In the genomic region with DNA sequence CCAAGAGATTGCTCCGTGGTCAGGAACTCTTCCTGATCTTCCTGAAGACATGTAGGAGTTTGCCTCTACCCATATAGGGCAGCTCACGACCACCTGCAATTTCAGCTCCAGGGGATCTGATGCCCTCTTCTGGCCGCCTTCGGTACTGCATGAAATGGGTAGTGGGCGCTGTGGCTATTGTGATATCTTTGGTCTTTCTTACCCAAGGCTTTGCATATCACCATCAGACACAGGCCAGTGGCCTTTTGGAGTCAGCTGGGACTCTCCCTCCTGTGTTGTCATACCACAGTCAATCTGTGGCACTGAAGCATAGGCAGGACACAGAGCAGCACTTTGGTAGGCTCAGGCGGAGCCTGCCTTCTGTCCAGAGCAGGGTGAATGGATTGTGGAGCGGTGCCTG, we compare ENCODE assay signal across 11 mouse cellular contexts. TPM values are rescaled to one million over a fixed set of nuclear protein-coding genes. Genes with fewer than 3 reads are reported as not detected.
DNase-seq lines count a peak whose midpoint lies in the region; ATAC-seq and TF ChIP-seq lines count a peak whose summit lies in the region.
"Had no signal": no experiment of that assay in that cellular context is flagged by ENCODE, and none has a peak within 500 bp of the region (broad histone marks: within the 10 kb centered on the region; RNA-seq: fewer than 3 reads in every experiment).

No protein-coding gene starts in this region.

- peak; percentile 21 for DNase-seq in heart, postnatal 4 days
- no peak for DNase-seq in heart, embryonic 10.5 days (ENCODE audit: low spot score)
- DNase-seq in thymus, postnatal 14 days = peak; percentile 39
- no peak for DNase-seq in thymus, postnatal 0 days (ENCODE audit: low spot score)
- no peak for DNase-seq in liver, embryonic 14.5 days (ENCODE audit: low read depth in 3 of 3, low spot score in 3 of 3)
- DNase-seq in ovary, postnatal 14 days (ENCODE audit: low spot score) = no peak
- no peak for DNase-seq in adrenal gland, postnatal 4 days (ENCODE audit: low spot score in 2 of 2)
- DNase-seq in heart, adult 18-20 months = no peak
- DNase-seq: heart, postnatal 14 days had no signal

- no peak for TF ChIP-seq EP300 in liver, embryonic 14.5 days (IDR thresholded peaks at IDR 0.05; ENCODE audit: low read depth)

- no peak overlapping the region for H3K9ac ChIP-seq in liver, embryonic 14.5 days (replicated peaks)
- H3K9ac ChIP-seq: midbrain, embryonic 12.5 days had no signal

- no peak for ATAC-seq in liver, embryonic 14.5 days (ENCODE audit: insufficient read depth)
- ATAC-seq: forebrain, embryonic 14.5 days had no signal

- no peak overlapping the region for H3K4me3 ChIP-seq in heart, embryonic 10.5 days
- no peak overlapping the region for H3K4me3 ChIP-seq in liver, embryonic 14.5 days (ENCODE audit: insufficient read depth in 1 of 2, low read depth in 2 of 2, low read length in 2 of 2)
- H3K4me3 ChIP-seq: midbrain, embryonic 12.5 days had no signal

- no peaks in the 10 kb centered on the region for H3K4me1 ChIP-seq in heart, embryonic 10.5 days
- no peaks in the 10 kb centered on the region for H3K4me1 ChIP-seq in liver, embryonic 14.5 days (replicated peaks; ENCODE audit: control insufficient read depth in 2 of 2, insufficient read depth in 2 of 2, low read length in 1 of 2)

- no peak overlapping the region for H3K4me2 ChIP-seq in liver, embryonic 14.5 days (ENCODE audit: low read depth)
- H3K4me2 ChIP-seq: midbrain, embryonic 12.5 days had no signal

- peak; percentile 82 for TF ChIP-seq CTCF in liver, embryonic 14.5 days (IDR thresholded peaks at IDR 0.05; ENCODE audit: low read depth)

- H3K36me3 ChIP-seq in heart, embryonic 10.5 days = no peaks in the 10 kb centered on the region
- no peaks in the 10 kb centered on the region for H3K36me3 ChIP-seq in liver, embryonic 14.5 days (replicated peaks; ENCODE audit: control insufficient read depth, insufficient read depth, low read depth)
- H3K36me3 ChIP-seq: midbrain, embryonic 12.5 days had no signal

- 63% methylated on average over 7 of the region's 7 CpGs for WGBS in heart, embryonic 10.5 days
- WGBS in liver, embryonic 14.5 days (ENCODE audit: insufficient replicate concordance) = 48% methylated on average over 7 of the region's 7 CpGs

- H3K27ac ChIP-seq in heart, embryonic 10.5 days = no peak overlapping the region
- no peak overlapping the region for H3K27ac ChIP-seq in liver, embryonic 14.5 days
- H3K27ac ChIP-seq: midbrain, embryonic 12.5 days had no signal

- no peaks in the 10 kb centered on the region for H3K9me3 ChIP-seq in heart, embryonic 10.5 days
- no peaks in the 10 kb centered on the region for H3K9me3 ChIP-seq in liver, embryonic 14.5 days (ENCODE audit: control insufficient read depth, low read length)
- H3K9me3 ChIP-seq: midbrain, embryonic 12.5 days had no signal

- no peaks in the 10 kb centered on the region for H3K27me3 ChIP-seq in heart, embryonic 10.5 days (ENCODE audit: insufficient read depth, poor library complexity, severe bottlenecking)
- no peaks in the 10 kb centered on the region for H3K27me3 ChIP-seq in liver, embryonic 14.5 days (ENCODE audit: control insufficient read depth, insufficient read depth, low read length)

RNA-seq across cellular contexts. Expression of gene Apba1, which starts 13.3 kb away (rescaled TPM):
- total RNA-seq in heart, postnatal 4 days (2021) = 1 to 10 TPM; 6.4 TPM
- 0.25 and 0.28 TPM in 2 replicates for polyA plus RNA-seq in heart, embryonic 10.5 days (2016; fragmentation: Nextera tagmentation; extraction: Ambion mirVana)
- 0.52 and 0.53 TPM in 2 replicates for polyA plus RNA-seq in thymus, postnatal 0 days (2015; fragmentation: Nextera tagmentation; extraction: Ambion mirVana)
- 0.07 and 0.11 TPM in 2 replicates for polyA plus RNA-seq in liver, embryonic 14.5 days (2012; rRNA removed)
- 0.04 and 0.09 TPM in 2 replicates for polyA plus RNA-seq in liver, embryonic 14.5 days (2014; fragmentation: Nextera tagmentation; extraction: Ambion mirVana)
- 10 to 100 TPM; 11.3 to 14.7 TPM for total RNA-seq in adrenal gland, postnatal 4 days (2021)
- total RNA-seq in heart, adult 18-20 months (2021) = 1 to 10 TPM; 3.0 to 3.1 TPM

Comparison
In these comparisons a context has a peak if more than half of its experiments do, and no peak if none do; other contexts are left out.
1. DNase-seq: peak in heart, postnatal 4 days (single experiment) and thymus, postnatal 14 days (single experiment); none in heart, embryonic 10.5 days (single experiment), thymus, postnatal 0 days (single experiment), liver, embryonic 14.5 days (0 of 3), ovary, postnatal 14 days (single experiment), adrenal gland, postnatal 4 days (0 of 2) and heart, adult 18-20 months (0 of 2).